Mouse (Mus musculus): ENCODE data around the gene Adpgk.

DNA sequence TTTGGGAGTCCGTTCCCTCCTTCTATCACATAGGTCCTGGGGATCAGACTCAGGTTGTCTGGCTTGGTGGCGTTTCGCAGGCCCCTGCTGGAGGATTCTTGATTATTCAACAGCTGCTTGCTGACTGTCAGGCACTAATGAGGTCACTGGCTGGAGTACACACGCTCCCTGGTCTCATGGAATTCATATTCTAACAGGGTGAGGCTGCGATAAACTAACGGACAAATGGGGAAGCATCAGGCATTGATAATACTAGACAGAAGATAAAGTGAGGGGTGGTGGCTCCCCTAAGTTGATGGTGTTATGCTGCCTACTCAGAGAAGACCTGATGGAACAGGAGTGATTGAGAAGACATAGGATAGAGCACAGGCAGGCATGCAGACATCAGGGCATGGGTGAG, 5.7 kb upstream of the Adpgk start:
- no peak for TF ChIP-seq POLR2A (IDR thresholded peaks at IDR 0.05; ENCODE audit: low read depth, low read length)
- TF ChIP-seq CTCF (IDR thresholded peaks at IDR 0.05; ENCODE audit: extremely low read depth, insufficient read length, insufficient replicate concordance, low read depth, low read length): no peak

All from small intestine, adult 2 months (tissue).